Mouse (Mus musculus): ENCODE results near the gene Fhod1.
A peak's percentile ranks its signal among the peaks of the same experiment; 100 is the strongest.

DNA sequence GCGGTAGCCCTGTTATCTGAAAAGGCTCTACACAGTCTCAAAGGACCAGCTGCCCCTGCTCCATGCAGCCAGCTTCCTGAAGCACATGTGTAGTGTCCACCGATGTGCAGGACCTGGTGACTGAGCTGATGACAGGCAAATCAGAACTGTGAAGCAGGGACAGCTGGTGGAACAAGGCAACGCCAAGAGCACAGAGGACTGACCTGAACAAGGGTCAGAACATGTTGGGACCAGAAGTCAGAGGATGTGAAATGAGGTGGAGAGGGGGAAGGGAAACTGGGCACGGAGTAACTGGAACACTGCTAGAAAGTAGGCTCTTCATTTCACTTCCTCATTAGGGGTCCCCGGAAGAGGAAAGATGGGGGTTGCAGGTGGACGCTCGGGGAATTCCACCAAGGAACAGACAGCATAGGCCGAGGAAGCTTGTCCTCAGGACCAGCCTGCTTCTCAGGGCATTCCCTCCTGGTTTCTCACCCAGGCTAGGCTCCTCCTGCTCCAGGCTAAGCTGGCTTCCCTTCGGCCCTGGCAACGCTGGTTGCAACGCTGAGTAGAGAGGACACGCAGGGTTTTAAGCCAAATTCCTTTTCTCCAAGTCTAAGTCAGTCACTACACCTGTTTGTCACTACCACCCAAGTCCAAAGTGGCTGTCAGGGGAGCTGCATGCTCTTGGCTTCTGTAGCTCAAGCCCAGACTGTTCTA lies 45.5 kb upstream of the Fhod1 start:
- TF ChIP-seq EP300 (IDR thresholded peaks at IDR 0.05; ENCODE audit: low read length) (peak; percentile 91), CHD2 (IDR thresholded peaks at IDR 0.05; ENCODE audit: low read length) (peak; percentile 93), USF1 (IDR thresholded peaks at IDR 0.05; ENCODE audit: low read depth, low read length) (no peak), POLR2A (IDR thresholded peaks at IDR 0.05; ENCODE audit: low read depth, low read length) (0 out of 2 replicates have a peak, but pooled peaks have one; percentile 18), POLR2AphosphoS2 (IDR thresholded peaks at IDR 0.05; ENCODE audit: low read depth, low read length) (no peak)

All from CH12.LX (cell line).